Mouse (Mus musculus) liver, postnatal 0 days (tissue): ENCODE measurements around the gene Igflr1. TPM values are rescaled to one million over a fixed set of nuclear protein-coding genes. Genes with fewer than 3 reads are reported as not detected.

Experiments used
- ATAC-seq: fragments of 200-750 bp; cut with Nextera tagmentation; 2 replicates; pipeline ENCODE4 v1.8.0; 2017; ENCODE audit warnings: mild to moderate bottlenecking, moderate library complexity
- DNase-seq: peaks from one replicate; pipeline ENCODE4 v3.0.0-alpha.2; 2016
- H3K27ac ChIP-seq: fragments of 300-500 bp; sonication (generic); 2 replicates; pipeline ENCODE4 v1.5.1; 2014; ENCODE audit warnings: antibody characterized with exemption, moderate library complexity, mild to moderate bottlenecking, low read depth
- H3K27me3 ChIP-seq: fragments of 300-500 bp; sonication (generic); 2 replicates; pipeline ENCODE4 v1.6.1; 2014; ENCODE audit warnings: low read length, control low read depth, mixed read lengths; ENCODE audit not compliant: insufficient read depth
- H3K36me3 ChIP-seq: fragments of 300-500 bp; sonication (generic); replicated peaks from 2 replicates; pipeline ENCODE4 v1.6.1; 2014; ENCODE audit warnings: mild to moderate bottlenecking, control low read depth, low read length, moderate library complexity, mixed read lengths; ENCODE audit not compliant: insufficient read depth
- H3K4me1 ChIP-seq: fragments of 300-500 bp; sonication (generic); 2 replicates; pipeline ENCODE4 v1.6.1; 2014; ENCODE audit warnings: antibody characterized with exemption, mild to moderate bottlenecking, control low read depth; ENCODE audit not compliant: insufficient read depth
- H3K4me2 ChIP-seq: fragments of 300-500 bp; sonication (generic); 2 replicates; pipeline ENCODE4 v1.6.1; 2014; ENCODE audit warnings: low read depth, mild to moderate bottlenecking, low read length, moderate library complexity, mixed read lengths
- H3K4me3 ChIP-seq: fragments of 300-500 bp; sonication (generic); 2 replicates; pipeline ENCODE4 v1.5.1; 2014; ENCODE audit warnings: low read depth, low read length
- H3K9ac ChIP-seq: fragments of 300-500 bp; sonication (generic); replicated peaks from 2 replicates; pipeline ENCODE4 v1.6.1; 2014; ENCODE audit warnings: mild to moderate bottlenecking, moderate library complexity
- H3K9me3 ChIP-seq: fragments of 300-500 bp; sonication (generic); 2 replicates; pipeline ENCODE4 v1.6.1; 2016; ENCODE audit warnings: mild to moderate bottlenecking, control low read depth, low read length, mixed read lengths
- CTCF ChIP-seq: sonication (generic); IDR thresholded peaks from 2 replicates; pipeline ENCODE4 v1.5.1; 2016; ENCODE audit warnings: antibody characterized with exemption, low read depth
- EP300 ChIP-seq: IDR thresholded peaks from 2 replicates; pipeline ENCODE4 v1.6.1; 2016; ENCODE audit warnings: antibody characterized with exemption, low read depth, mild to moderate bottlenecking
- WGBS: fragments of 180-500 bp; shearing (Covaris S2); extraction: QIAGEN DNeasy Blood & Tissue Kit; methylation state at CpG from one replicate; pipeline ENCODE4 v1.1.7; 2014; ENCODE audit not compliant: insufficient replicate concordance; 5-methylcytosine and 5-hydroxymethylcytosine counted together
- polyA plus RNA-seq: library from polyadenylated mRNA; unstranded; fragments of >200 nt; fragmentation: Nextera tagmentation; extraction: Ambion mirVana; gene quantifications from 2 replicates; pipeline ENCODE4 v1.2.1, GENCODE M21; 2015

Gene Igflr1
- polyA plus RNA-seq, 1 experiment from 2014 or later = 1.2 TPM

DNA sequence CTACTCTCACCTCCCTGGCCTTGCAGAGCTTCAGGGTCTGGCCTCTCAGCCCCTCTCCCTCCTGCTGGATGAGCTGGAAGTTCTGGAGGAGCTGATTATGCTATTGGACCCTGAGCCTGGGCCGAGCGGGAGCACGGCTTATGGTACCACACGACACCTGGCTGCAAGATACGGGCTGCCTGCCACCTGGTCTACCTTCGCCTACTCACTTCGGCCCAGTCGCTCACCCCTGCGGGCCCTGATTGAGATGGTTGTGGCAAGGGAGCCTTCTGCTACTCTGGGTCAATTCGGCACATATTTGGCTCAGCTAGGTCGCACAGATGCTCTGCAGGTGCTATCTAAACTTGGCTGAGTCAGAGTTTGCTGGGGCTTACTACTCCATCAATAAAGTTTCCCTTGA is 2.3 kb downstream of the Igflr1 start:
- H3K27me3 ChIP-seq = no peaks in the 10 kb centered on the region
- H3K36me3 ChIP-seq = peaks cover 63% of the 10 kb centered on the region
- ATAC-seq (no peak), DNase-seq (no peak)
- no peak overlapping the region for H3K9ac ChIP-seq
- H3K4me1 ChIP-seq = peaks cover 8% of the 10 kb centered on the region
- 91% methylated on average over 11 of the region's 11 CpGs for WGBS
- no peak overlapping the region for H3K4me2 ChIP-seq
- no peak for TF ChIP-seq EP300
- no peak for TF ChIP-seq CTCF
- no peaks in the 10 kb centered on the region for H3K9me3 ChIP-seq
- H3K27ac ChIP-seq = no peak overlapping the region
- H3K4me3 ChIP-seq = no peak overlapping the region

- 67% methylated on average over 5 of the region's 5 CpGs for WGBS
- no peak for DNase-seq
- no peak overlapping the region for H3K27ac ChIP-seq
Observed at GRCm38 (mm10) chr7:30572389-30572788, 7.2 kb downstream of the Igflr1 start.

GRCm38 (mm10) chr7:30572969-30573368 is 7.7 kb downstream of the Igflr1 start:
- Histone ChIP-seq H3K9me3 (no peaks in the 10 kb centered on the region), H3K36me3 (peaks cover 89% of the 10 kb centered on the region), H3K27me3 (no peaks in the 10 kb centered on the region), H3K9ac (no peak overlapping the region), H3K4me3 (no peak overlapping the region), H3K27ac (no peak overlapping the region), H3K4me2 (no peak overlapping the region), H3K4me1 (no peaks in the 10 kb centered on the region)
- peak; percentile 87 for TF ChIP-seq EP300
- TF ChIP-seq CTCF = no peak
- peak; percentile 83 for ATAC-seq
- WGBS = 64% methylated on average over 2 of the region's 2 CpGs
- DNase-seq = peak; percentile 58

More at GRCm38 (mm10) chr7:30572389-30572788, 7.2 kb downstream of the Igflr1 start:
- peak; percentile 56 for ATAC-seq
- no peak overlapping the region for H3K4me3 ChIP-seq
- TF ChIP-seq CTCF (peak; percentile 15; the same call in 1 of the 2 replicates), EP300 (no peak)
- no peak overlapping the region for H3K9ac ChIP-seq
- H3K36me3 ChIP-seq = peaks cover 89% of the 10 kb centered on the region
- no peaks in the 10 kb centered on the region for H3K4me1 ChIP-seq
- H3K27me3 ChIP-seq = no peaks in the 10 kb centered on the region
- no peaks in the 10 kb centered on the region for H3K9me3 ChIP-seq
- H3K4me2 ChIP-seq = no peak overlapping the region

DNA sequence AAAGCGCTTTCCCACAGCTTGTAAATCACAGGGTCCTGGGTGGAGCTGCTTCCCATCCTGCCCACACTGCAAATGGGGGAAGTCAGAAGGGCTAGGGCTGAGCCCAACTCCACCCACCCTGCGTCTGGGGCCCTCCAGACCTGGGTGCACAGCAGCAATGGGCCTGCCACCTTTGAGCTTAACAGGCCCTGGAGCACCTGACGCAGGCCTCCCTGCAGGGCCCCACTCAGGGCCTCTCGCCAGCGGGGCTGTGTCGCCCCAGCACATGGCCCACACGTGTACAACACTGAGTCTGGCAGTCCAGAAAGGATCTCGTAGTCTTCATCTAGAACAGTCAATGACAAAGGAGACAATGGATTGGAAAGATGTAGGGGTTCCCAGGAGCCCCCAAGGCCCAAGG is 14.7 kb downstream of the Igflr1 start:
- no peak overlapping the region for H3K27ac ChIP-seq
- 83% methylated on average over 8 of the region's 8 CpGs for WGBS
- H3K4me3 ChIP-seq = no peak overlapping the region
- H3K9me3 ChIP-seq = no peaks in the 10 kb centered on the region
- H3K4me2 ChIP-seq = no peak overlapping the region
- no peak for ATAC-seq
- no peak overlapping the region for H3K9ac ChIP-seq
- peaks cover 94% of the 10 kb centered on the region for H3K36me3 ChIP-seq
- DNase-seq = no peak
- H3K4me1 ChIP-seq = no peaks in the 10 kb centered on the region
- no peak for TF ChIP-seq EP300
- no peak for TF ChIP-seq CTCF
- no peaks in the 10 kb centered on the region for H3K27me3 ChIP-seq

GRCm38 (mm10) chr7:30581547-30581946 is 16.3 kb downstream of the Igflr1 start:
- H3K27ac ChIP-seq = no peak overlapping the region
- H3K4me2 ChIP-seq = no peak overlapping the region
- no peaks in the 10 kb centered on the region for H3K4me1 ChIP-seq
- TF ChIP-seq EP300 (no peak), CTCF (no peak)
- no peaks in the 10 kb centered on the region for H3K9me3 ChIP-seq
- DNase-seq (no peak), ATAC-seq (no peak)
- WGBS = 94% methylated on average over 16 of the region's 16 CpGs
- no peak overlapping the region for H3K9ac ChIP-seq
- peaks cover 94% of the 10 kb centered on the region for H3K36me3 ChIP-seq
- H3K4me3 ChIP-seq = no peak overlapping the region
- H3K27me3 ChIP-seq = no peaks in the 10 kb centered on the region

DNA sequence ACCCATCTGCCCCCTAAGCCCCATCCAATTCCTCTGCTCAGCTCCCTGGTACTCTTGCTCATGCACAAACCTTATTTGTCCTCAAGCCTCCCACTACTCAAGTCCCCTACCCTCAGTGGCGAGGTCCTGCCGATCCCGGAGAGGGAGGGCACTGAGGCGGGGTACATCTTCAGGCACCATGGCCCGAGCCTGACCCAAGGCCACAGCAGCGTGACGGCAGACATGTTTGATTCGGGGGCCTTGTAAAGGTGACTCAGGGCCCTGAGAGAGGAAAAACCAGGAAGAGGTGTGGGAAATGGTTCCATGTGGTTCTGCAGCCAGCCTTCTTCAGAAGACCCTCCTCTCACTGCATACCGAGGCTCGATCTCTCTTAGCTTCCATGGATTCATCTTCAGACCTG is 19.1 kb downstream of the Igflr1 start:
- H3K36me3 ChIP-seq = peaks cover 72% of the 10 kb centered on the region
- no peaks in the 10 kb centered on the region for H3K9me3 ChIP-seq
- no peak for ATAC-seq

DNA sequence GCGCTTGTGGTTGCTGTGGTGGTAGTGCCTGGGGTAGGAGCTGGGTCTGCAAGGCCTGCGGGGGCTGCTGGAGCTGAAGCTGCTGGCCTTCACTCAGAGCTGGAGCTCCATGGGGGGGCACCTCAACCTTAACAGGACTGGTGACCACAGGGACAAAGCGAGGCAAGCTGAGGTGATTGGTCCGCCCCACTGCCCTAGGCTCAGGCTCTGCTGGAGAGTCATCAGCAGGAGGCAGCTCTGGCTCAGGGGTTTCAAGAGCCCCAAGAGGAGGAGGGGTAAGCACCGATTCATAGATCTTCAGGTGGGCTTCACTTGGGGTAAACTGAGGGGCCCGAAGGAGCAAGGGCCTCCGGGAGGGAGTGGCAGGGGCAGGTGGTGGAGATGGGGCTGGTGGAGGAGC is 19.9 kb downstream of the Igflr1 start:
- 87% methylated on average over 7 of the region's 7 CpGs for WGBS
- no peak for TF ChIP-seq EP300
- no peak for TF ChIP-seq CTCF
- DNase-seq (no peak), ATAC-seq (no peak)
- Histone ChIP-seq H3K27me3 (no peaks in the 10 kb centered on the region), H3K9ac (no peak overlapping the region), H3K9me3 (no peaks in the 10 kb centered on the region), H3K27ac (no peak overlapping the region), H3K4me1 (peaks cover 13% of the 10 kb centered on the region; the same call in 1 of the 2 replicates), H3K36me3 (peaks cover 64% of the 10 kb centered on the region), H3K4me2 (no peak overlapping the region), H3K4me3 (no peak overlapping the region)

More for the DNA sequence above, 19.1 kb downstream of the Igflr1 start:
- DNase-seq = no peak
- 87% methylated on average over 10 of the region's 10 CpGs for WGBS
- H3K9ac ChIP-seq = no peak overlapping the region
- no peak overlapping the region for H3K4me3 ChIP-seq
- H3K27me3 ChIP-seq = no peaks in the 10 kb centered on the region
- H3K4me2 ChIP-seq = no peak overlapping the region
- peaks cover 9% of the 10 kb centered on the region; the same call in 1 of the 2 replicates for H3K4me1 ChIP-seq
- no peak for TF ChIP-seq CTCF
- TF ChIP-seq EP300 = no peak
- H3K27ac ChIP-seq = no peak overlapping the region
